Mouse (Mus musculus) hindbrain, embryonic 11.5 days (tissue): ENCODE data around the gene Sgpp1. TPM values are rescaled to one million over a fixed set of nuclear protein-coding genes. Genes with fewer than 3 reads are reported as not detected.
"Not testable (repeated sequence)": the region's sequence is repeated elsewhere in the genome, so short reads cannot be mapped to it uniquely, and the experiment has no call there.

Experiments
- ATAC-seq: fragments of 200-750 bp; cut with Nextera tagmentation; 2 replicates; pipeline ENCODE4 v1.8.0; 2017; ENCODE audit warnings: mild to moderate bottlenecking, moderate TSS enrichment, moderate library complexity; ENCODE audit not compliant: low FRiP score
- DNase-seq: peaks from one replicate; pipeline ENCODE4 v3.0.0-alpha.2; 2015; ENCODE audit warnings: low spot score
- H3K27ac ChIP-seq: fragments of 300-500 bp; sonication (generic); 2 replicates; pipeline ENCODE4 v1.5.1; 2014; ENCODE audit warnings: mild to moderate bottlenecking, low read depth, low read length
- H3K27me3 ChIP-seq: fragments of 300-500 bp; sonication (generic); 2 replicates; pipeline ENCODE4 v1.6.1; 2014; ENCODE audit warnings: mild to moderate bottlenecking, low read length, moderate library complexity, mixed read lengths; ENCODE audit not compliant: control insufficient read depth, insufficient read depth
- H3K36me3 ChIP-seq: fragments of 300-500 bp; sonication (generic); 2 replicates; pipeline ENCODE4 v1.6.1; 2014; ENCODE audit warnings: mild to moderate bottlenecking, low read length, moderate library complexity, mixed read lengths; ENCODE audit not compliant: control insufficient read depth, insufficient read depth
- H3K4me1 ChIP-seq: fragments of 300-500 bp; sonication (generic); replicated peaks from 2 replicates; pipeline ENCODE4 v1.6.1; 2014; ENCODE audit warnings: low read length, mixed read lengths; ENCODE audit not compliant: control insufficient read depth, insufficient read depth
- H3K4me2 ChIP-seq: fragments of 300-500 bp; sonication (generic); replicated peaks from 2 replicates; pipeline ENCODE4 v1.6.1; 2014; ENCODE audit warnings: mild to moderate bottlenecking, low read depth, low read length
- H3K4me3 ChIP-seq: fragments of 300-500 bp; sonication (generic); 2 replicates; pipeline ENCODE4 v1.5.1; 2014; ENCODE audit warnings: low read depth, low read length
- H3K9ac ChIP-seq: fragments of 300-500 bp; sonication (generic); 2 replicates; pipeline ENCODE4 v1.6.1; 2014; ENCODE audit warnings: low read depth, low read length
- H3K9me3 ChIP-seq: fragments of 300-500 bp; sonication (generic); 2 replicates; pipeline ENCODE4 v1.6.1; 2016; ENCODE audit warnings: low read length; ENCODE audit not compliant: control insufficient read depth
- WGBS: fragments of 180-500 bp; shearing (Covaris S2); extraction: QIAGEN DNeasy Blood & Tissue Kit; methylation state at CpG from one replicate; pipeline ENCODE4 v1.1.7; 2014; 5-methylcytosine and 5-hydroxymethylcytosine counted together
- polyA plus RNA-seq: library from polyadenylated mRNA; unstranded; fragments of >200 nt; fragmentation: Nextera tagmentation; extraction: Ambion mirVana; gene quantifications from 2 replicates; pipeline ENCODE4 v1.2.1, GENCODE M21; 2014

Gene Sgpp1
- polyA plus RNA-seq, 1 experiment from 2014 or later, result 8.1 TPM

DNA sequence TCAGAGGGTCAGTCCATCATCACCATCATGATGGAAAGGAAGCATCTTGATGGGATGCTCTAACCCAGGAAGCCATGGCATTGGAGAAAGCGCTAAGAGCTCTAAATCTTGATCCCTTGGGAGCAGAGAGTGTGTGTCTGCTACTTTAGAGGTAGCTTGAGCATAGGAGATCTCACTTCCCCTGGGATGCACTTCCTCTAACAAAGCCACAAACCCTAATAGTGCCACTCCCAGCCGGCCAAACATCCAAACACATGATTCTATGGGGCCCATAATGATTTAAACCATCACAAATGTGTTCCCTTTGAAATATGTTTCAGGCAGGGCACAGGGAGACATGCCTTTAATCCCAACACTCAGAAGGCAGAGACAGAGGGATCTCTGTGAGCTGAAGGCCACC, 46.5 kb downstream of the Sgpp1 start:
- no peaks in the 10 kb centered on the region for H3K4me1 ChIP-seq
- H3K36me3 ChIP-seq, result no peaks in the 10 kb centered on the region
- DNase-seq (no peak), ATAC-seq (no peak)
- H3K9me3 ChIP-seq, result no peaks in the 10 kb centered on the region
- 78% methylated on average over 2 of the region's 2 CpGs for WGBS
- H3K9ac ChIP-seq, result no peak overlapping the region
- H3K4me2 ChIP-seq, result no peak overlapping the region
- no peaks in the 10 kb centered on the region for H3K27me3 ChIP-seq
- no peak overlapping the region for H3K27ac ChIP-seq
- no peak overlapping the region for H3K4me3 ChIP-seq

DNA sequence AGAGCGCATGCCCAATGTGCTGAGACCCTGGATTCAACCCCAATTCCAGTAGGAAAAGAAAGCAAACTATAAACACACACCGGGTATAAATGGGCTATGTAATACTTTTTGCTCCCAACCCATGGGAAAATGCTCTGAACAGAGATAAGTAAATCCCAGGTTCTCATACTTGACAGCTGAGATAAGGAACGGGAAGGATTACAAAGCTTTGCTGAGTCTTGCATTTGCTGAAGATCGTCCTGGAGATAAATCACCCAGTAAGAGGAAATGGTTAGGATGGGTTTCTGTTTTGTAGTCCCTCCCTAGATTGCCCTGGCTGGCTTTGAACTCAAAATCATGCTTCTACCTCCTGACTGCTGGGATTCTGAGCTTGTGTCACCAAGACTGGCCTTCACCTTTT, 48.2 kb downstream of the Sgpp1 start:
- no peak overlapping the region for H3K4me2 ChIP-seq
- no peaks in the 10 kb centered on the region for H3K27me3 ChIP-seq
- no peaks in the 10 kb centered on the region for H3K9me3 ChIP-seq
- WGBS, result 82% methylated on average over 4 of the region's 4 CpGs
- no peak overlapping the region for H3K9ac ChIP-seq
- DNase-seq, result no peak
- no peaks in the 10 kb centered on the region for H3K4me1 ChIP-seq
- no peak overlapping the region for H3K27ac ChIP-seq
- no peak for ATAC-seq
- no peak overlapping the region for H3K4me3 ChIP-seq
- no peaks in the 10 kb centered on the region for H3K36me3 ChIP-seq

DNA sequence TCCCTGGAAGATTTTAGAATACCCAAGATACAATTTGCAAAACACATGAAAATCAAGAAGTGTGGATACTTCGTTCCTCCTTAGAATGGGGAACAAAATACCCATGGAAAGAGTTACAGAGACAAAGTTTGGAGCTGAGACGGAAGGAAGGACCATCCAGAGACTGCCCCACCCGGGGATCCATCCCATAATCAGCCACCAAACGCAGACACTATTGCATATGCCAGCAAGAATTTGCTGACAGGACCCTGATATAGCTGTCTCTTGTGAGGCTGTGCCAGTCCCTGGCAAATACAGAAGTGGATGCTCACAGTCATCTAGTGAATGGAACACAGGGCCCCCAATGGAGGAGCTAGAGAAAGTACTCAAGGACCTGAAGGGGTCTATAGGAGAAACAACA, 51.5 kb downstream of the Sgpp1 start:
- DNase-seq, H3K27me3 ChIP-seq, H3K4me2 ChIP-seq, H3K9ac ChIP-seq, H3K4me3 ChIP-seq, H3K27ac ChIP-seq, ATAC-seq, H3K4me1 ChIP-seq, H3K9me3 ChIP-seq, H3K36me3 ChIP-seq: not testable (repeated sequence)
- WGBS, result 90% methylated on average over 4 of the region's 4 CpGs

GRCm38 (mm10) chr12:75683598-75683997, 51.9 kb downstream of the Sgpp1 start:
- Histone ChIP-seq H3K36me3 (no peaks in the 10 kb centered on the region), H3K9ac (no peak overlapping the region), H3K9me3 (no peaks in the 10 kb centered on the region), H3K4me2 (no peak overlapping the region), H3K4me1 (no peaks in the 10 kb centered on the region), H3K27ac (no peak overlapping the region), H3K27me3 (no peaks in the 10 kb centered on the region), H3K4me3 (no peak overlapping the region)
- DNase-seq (no peak), ATAC-seq (no peak)
- 91% methylated on average over 4 of the region's 4 CpGs for WGBS

- H3K27me3 ChIP-seq, result no peaks in the 10 kb centered on the region
- no peak overlapping the region for H3K4me2 ChIP-seq
- no peak overlapping the region for H3K4me3 ChIP-seq
- ATAC-seq (no peak), DNase-seq (no peak)
- H3K27ac ChIP-seq, result no peak overlapping the region
- 85% methylated on average over 2 of the region's 2 CpGs for WGBS
- no peaks in the 10 kb centered on the region for H3K9me3 ChIP-seq
- H3K36me3 ChIP-seq, result no peaks in the 10 kb centered on the region
- H3K9ac ChIP-seq, result no peak overlapping the region
- no peaks in the 10 kb centered on the region for H3K4me1 ChIP-seq
Measured at GRCm38 (mm10) chr12:75682842-75683241, 52.7 kb downstream of the Sgpp1 start.

- Histone ChIP-seq H3K4me1 (no peaks in the 10 kb centered on the region), H3K36me3 (no peaks in the 10 kb centered on the region), H3K4me3 (no peak overlapping the region), H3K9ac (no peak overlapping the region), H3K9me3 (no peaks in the 10 kb centered on the region), H3K27ac (no peak overlapping the region), H3K27me3 (no peaks in the 10 kb centered on the region), H3K4me2 (no peak overlapping the region)
- 86% methylated on average over 4 of the region's 4 CpGs for WGBS
- ATAC-seq (no peak), DNase-seq (no peak)
Measured at GRCm38 (mm10) chr12:75681101-75681500, 54.4 kb downstream of the Sgpp1 start.

DNA sequence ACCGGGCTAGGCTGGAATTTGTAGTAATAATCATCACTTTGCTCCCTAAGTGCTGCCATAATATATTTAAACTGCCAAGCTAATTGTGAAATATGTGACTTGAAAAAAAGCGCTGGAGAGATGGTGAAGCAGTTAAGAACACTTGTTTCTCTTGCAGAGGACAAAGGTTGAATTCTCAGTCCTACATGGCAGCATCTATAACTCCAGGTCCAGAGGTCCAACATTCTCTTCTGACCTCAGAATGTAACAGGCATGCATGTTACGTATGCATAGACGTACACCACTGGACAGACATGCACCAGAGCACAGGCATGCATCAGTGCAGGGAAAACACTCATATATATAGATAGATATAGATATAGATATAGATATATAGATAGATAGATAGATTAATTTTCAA, 57.1 kb downstream of the Sgpp1 start:
- DNase-seq, result no peak
- Histone ChIP-seq H3K4me3 (no peak overlapping the region), H3K4me2 (no peak overlapping the region), H3K4me1 (no peaks in the 10 kb centered on the region), H3K27me3 (no peaks in the 10 kb centered on the region), H3K9ac (no peak overlapping the region), H3K36me3 (no peaks in the 10 kb centered on the region), H3K27ac (no peak overlapping the region), H3K9me3 (no peaks in the 10 kb centered on the region)
- no peak for ATAC-seq
- 94% methylated on average over 4 of the region's 4 CpGs for WGBS

GRCm38 (mm10) chr12:75672630-75673029, 62.9 kb downstream of the Sgpp1 start:
- no peak overlapping the region for H3K4me2 ChIP-seq
- 92% methylated on average over 4 of the region's 4 CpGs for WGBS
- H3K9me3 ChIP-seq, result no peaks in the 10 kb centered on the region
- no peaks in the 10 kb centered on the region for H3K36me3 ChIP-seq
- H3K27ac ChIP-seq, result no peak overlapping the region
- no peak overlapping the region for H3K9ac ChIP-seq
- DNase-seq (no peak), ATAC-seq (no peak)
- no peak overlapping the region for H3K4me3 ChIP-seq
- peaks cover 10% of the 10 kb centered on the region for H3K4me1 ChIP-seq
- H3K27me3 ChIP-seq, result no peaks in the 10 kb centered on the region

- 93% methylated on average over 3 of the region's 3 CpGs for WGBS
- Histone ChIP-seq H3K9me3 (no peaks in the 10 kb centered on the region), H3K9ac (no peak overlapping the region), H3K4me2 (no peak overlapping the region), H3K27ac (no peak overlapping the region), H3K4me3 (no peak overlapping the region), H3K4me1 (peaks cover 10% of the 10 kb centered on the region), H3K27me3 (no peaks in the 10 kb centered on the region), H3K36me3 (no peaks in the 10 kb centered on the region)
- no peak for ATAC-seq
- no peak for DNase-seq
Measured at GRCm38 (mm10) chr12:75671759-75672315, 63.7 kb downstream of the Sgpp1 start.
